Mouse (Mus musculus) embryonic fibroblast, embryonic 13.5 days (primary cell): ENCODE measurements at regions not wholly inside any gene's neighbourhood (a gene's known extent, or its start where the extent isn't known, plus 50 kb on each side); places are given as distances from the start of the nearest gene placed in this dataset.

Source experiments
- H3K27ac ChIP-seq: 2 replicates; pipeline ENCODE4 v1.5.1; 2012; ENCODE audit warnings: low read length, control low read depth, inconsistent platforms; ENCODE audit not compliant: insufficient read depth
- H3K4me1 ChIP-seq: 2 replicates; pipeline ENCODE4 v1.6.1; 2011; ENCODE audit warnings: low read length; ENCODE audit not compliant: control insufficient read depth, insufficient read depth
- H3K4me3 ChIP-seq: 2 replicates; pipeline ENCODE4 v1.5.1; 2011; ENCODE audit warnings: mild to moderate bottlenecking, control low read depth, low read length; ENCODE audit not compliant: insufficient read depth
- CTCF ChIP-seq: IDR thresholded peaks from 2 replicates; pipeline ENCODE4 v1.5.1; 2011; ENCODE audit warnings: mild to moderate bottlenecking, control low read depth, low read length, moderate library complexity, borderline replicate concordance; ENCODE audit not compliant: insufficient read depth
- POLR2A ChIP-seq: IDR thresholded peaks from 2 replicates; pipeline ENCODE4 v1.6.1; 2011; ENCODE audit warnings: low read depth, mild to moderate bottlenecking, control low read depth, low read length, moderate library complexity

DNA sequence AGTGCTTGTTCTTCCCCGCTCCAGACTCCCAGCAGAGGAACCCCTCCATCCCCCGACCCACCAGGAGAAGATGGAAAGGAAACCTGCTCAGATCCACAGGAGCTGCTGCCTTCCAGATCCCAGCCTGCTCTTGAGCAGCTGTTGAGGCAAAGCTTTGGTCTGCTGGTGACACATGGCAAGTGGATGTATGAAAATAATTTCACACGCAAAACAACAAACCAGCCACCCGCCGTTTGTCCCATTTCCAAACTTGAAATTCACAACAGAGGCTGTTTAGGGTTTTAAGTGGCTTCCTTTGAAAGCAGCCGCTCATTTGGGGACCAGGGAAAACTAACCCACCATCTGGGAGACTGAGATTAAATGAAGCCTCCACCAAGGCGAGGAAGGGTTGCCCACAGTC is 220.8 kb upstream of the Zdhhc25 start:
- H3K27ac ChIP-seq = no peak overlapping the region
- no peak overlapping the region for H3K4me3 ChIP-seq
- no peaks in the 10 kb centered on the region for H3K4me1 ChIP-seq
- TF ChIP-seq CTCF (no peak), POLR2A (no peak)

DNA sequence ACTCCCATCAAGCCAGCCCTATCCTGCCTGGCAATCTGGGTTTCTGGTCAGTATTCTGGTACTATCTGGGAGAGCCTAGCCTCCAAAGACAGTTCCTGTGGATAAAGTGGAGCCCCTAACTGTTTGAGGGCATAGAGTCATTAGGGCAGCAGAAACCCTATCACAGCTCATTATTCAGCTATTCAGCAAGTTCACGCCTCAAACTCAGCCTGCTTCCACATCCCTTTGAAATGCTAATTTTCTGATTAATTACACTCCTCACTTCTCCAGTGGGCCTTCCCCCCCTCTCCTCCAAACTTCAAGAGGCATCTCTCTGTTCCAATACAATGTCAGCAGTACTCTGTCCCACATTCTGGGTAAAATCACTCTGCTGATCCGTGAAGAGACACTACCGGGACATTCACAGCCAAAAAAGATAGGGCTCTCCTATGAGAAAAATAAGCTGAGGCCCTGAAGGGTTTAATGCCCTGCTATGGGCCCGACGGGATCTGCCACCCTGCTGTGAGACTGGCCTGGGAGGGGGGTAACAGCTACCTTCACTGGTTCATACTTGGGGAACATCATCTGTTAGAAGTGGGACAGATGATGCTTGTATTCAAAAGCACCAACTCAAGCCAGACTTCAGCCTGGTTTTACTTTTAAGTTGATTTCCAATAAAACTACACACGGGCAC is 220.0 kb upstream of the Zdhhc25 start:
- H3K4me1 ChIP-seq = no peaks in the 10 kb centered on the region
- TF ChIP-seq POLR2A (no peak), CTCF (no peak)
- H3K4me3 ChIP-seq = no peak overlapping the region
- H3K27ac ChIP-seq = no peak overlapping the region

DNA sequence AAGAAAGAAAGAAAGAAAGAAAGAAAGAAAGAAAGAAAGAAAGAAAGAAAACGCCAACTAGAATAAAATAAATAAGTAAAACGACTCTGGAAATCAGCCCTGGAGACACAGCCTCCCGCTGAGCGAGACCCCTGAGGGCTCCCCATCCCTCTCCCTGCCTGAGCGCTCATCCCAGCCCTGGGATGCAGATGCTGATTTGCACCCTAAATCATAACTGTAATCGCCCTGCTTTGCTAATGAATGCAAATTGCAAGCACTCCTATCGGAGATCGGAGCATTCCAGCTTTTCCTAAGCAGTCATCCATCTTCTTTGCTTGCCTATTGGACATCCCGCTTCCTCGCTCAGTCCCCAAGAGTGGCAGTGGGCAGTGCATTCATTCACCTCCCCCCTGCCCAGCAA is 218.7 kb upstream of the Zdhhc25 start:
- H3K4me1 ChIP-seq = no peaks in the 10 kb centered on the region
- no peak overlapping the region for H3K4me3 ChIP-seq
- TF ChIP-seq POLR2A (no peak), CTCF (no peak)
- H3K27ac ChIP-seq = no peak overlapping the region

DNA sequence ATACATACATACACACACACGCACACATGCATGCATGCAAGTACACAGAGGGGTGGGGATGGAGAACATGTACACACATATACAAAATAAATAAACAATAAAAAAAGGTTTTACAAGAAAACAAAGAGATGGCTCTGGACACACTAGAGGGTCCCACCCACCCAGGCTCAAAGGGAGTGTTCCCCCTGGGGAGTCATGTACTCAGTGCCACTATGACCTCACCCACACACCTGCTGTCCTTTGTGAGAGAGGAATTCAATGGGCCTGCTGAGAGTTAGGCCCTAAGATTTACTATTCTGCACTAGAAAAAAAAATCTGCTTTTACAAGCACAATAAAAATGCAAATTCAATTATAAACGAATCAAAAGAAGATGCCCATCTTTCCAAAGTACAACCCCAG is 214.2 kb upstream of the Zdhhc25 start:
- Histone ChIP-seq H3K4me3 (no peak overlapping the region), H3K4me1 (no peaks in the 10 kb centered on the region), H3K27ac (no peak overlapping the region)
- TF ChIP-seq POLR2A (no peak), CTCF (no peak)

DNA sequence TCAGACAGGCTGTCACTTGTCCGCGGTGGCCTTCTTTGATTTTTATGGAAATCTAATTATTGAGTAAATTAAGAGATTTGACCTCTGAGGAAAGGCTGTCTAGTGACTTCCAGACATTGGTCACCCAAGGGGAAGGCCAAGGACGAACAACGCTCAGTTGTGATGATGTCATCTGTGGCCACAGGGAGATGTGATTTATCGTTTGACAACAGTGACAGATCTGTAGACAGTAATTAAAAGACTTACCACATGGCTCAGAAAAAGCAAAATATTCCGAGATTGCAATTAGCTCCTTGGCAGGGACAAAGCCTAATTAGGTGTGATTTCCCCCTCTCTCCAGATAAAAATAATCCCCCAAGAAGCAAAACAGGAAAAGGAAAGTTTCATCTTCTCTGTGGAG is 213.4 kb upstream of the Zdhhc25 start:
- no peak for TF ChIP-seq CTCF
- no peak for TF ChIP-seq POLR2A
- no peak overlapping the region for H3K4me3 ChIP-seq
- H3K27ac ChIP-seq = no peak overlapping the region
- no peaks in the 10 kb centered on the region for H3K4me1 ChIP-seq

DNA sequence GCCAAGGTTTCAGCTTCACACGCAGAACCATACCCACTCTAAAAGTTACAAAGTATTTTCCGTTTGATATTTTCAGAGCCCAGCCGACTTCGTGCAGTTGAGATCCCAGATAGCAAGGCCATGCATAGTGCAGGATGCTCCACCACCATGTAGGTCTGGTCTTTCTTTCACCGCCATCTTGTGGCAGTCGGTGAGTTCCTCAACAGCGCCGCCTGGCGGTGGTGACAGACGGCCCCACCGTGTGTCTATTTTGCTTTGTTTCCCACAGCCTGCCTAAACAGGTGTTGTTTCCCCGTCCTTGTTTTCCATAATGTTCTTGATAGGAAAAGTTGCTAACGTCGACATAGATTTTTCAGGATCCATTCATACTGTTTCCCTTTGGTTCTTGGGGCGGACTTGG is 208.3 kb upstream of the Zdhhc25 start:
- Histone ChIP-seq H3K4me3 (no peak overlapping the region), H3K4me1 (no peaks in the 10 kb centered on the region), H3K27ac (no peak overlapping the region)
- TF ChIP-seq CTCF (no peak), POLR2A (no peak)

DNA sequence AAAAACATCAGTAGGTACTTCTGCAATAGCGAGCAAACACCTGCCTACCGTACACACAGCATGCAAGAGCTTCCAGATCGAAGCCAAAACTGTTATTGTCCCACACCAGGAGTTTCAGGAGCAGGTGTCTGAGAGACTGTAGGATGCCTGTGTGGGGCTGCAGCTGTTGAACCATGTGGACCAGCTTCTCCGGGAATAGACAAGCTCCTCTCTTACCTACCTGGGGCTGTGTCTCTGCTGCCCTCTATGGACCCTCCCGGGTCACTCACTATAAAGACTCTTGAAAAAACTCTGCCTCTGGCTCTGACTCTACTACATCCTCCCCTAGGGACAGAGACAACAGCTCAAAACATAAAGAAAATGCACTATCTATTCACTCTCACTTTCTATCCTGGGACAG is 201.0 kb upstream of the Zdhhc25 start:
- TF ChIP-seq CTCF (no peak), POLR2A (no peak)
- H3K4me3 ChIP-seq = no peak overlapping the region

DNA sequence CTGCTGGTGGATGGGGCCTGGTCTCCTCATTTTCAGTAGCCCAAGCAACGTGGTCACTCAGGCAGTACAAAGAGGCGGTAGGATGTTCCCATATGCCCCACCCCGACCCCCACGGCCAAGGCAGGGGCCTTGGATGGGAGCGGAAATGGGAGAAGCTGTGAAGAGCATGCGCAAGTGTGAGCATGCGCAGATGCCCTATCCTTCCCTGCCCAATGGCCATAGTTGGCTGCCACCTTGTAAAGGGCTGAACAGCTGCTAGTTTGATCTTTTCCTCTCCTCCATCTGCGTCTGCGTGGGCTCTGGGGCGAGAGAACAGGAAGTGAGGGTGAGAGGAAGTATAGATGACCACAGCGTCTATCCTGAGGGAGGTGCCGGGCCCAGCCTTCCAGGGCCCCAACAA is 200.1 kb upstream of the Zdhhc25 start:
- no peak overlapping the region for H3K4me3 ChIP-seq
- no peak overlapping the region for H3K27ac ChIP-seq
- H3K4me1 ChIP-seq = no peaks in the 10 kb centered on the region
- no peak for TF ChIP-seq CTCF

More for the DNA sequence above, 201.0 kb upstream of the Zdhhc25 start:
- Histone ChIP-seq H3K27ac (no peak overlapping the region), H3K4me1 (no peaks in the 10 kb centered on the region)

DNA sequence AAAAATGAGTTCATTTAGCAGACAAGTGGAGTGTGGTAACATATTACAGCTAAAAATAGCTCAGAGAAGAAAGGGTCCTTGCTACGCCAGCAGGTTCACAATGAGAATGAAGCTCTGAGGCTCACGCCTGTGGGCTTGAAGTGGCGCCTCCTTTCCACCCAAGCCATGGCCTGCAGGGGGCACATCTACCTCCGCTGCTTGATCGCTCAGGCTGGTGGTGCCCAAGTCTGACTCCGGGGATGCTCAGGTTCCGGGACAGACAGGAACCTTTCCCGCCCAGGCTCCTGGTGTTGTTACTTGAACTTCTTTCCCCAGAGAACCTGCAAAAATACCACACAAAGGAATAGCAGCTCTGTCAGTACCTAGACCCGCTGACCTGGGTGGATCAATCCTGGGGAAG is 199.3 kb upstream of the Zdhhc25 start:
- Histone ChIP-seq H3K4me1 (no peaks in the 10 kb centered on the region), H3K4me3 (no peak overlapping the region), H3K27ac (no peak overlapping the region)
- TF ChIP-seq POLR2A = no peak
- TF ChIP-seq CTCF = no peak

DNA sequence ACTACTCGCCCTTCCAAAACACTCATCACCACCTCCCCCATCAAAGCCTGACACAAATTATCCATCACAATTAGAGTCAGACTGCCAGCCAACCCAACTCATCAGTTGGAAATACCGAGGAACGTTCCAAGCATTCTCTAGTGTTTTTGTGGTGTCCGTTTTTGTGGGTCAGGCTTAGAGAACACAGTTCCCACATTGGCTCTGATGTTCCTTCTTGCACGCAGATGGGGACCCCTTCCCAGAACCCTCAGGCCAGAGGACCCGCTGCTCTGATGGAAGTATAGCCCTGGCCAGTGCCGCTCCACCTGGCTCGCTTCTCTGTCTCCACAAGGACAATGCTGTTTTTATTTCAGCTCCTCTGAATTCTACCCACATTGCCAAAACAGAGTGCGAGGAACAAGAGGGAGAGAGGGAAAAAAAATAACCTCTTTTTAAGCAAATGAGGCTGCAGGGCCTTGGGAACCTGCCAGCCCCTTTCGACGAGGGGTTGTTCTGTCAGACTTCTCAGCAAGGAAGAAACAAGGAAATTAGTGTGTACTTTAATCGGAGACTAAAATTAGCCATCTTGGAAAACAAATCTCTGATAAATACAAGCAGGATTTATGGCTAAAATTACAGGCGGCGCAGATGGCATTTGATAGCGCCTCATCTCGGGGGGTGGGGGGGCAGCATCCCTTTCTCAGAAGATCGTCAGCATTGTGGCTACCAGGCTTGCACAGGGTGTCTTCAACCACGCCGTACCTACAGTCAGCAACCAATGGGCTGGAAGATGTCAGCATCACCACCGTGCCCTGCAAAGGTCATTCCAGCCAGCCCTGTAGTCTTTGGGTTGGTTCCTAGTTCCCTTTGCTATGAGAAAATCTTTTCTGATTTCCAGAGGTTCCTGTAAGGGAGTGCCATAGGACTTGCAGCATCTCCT is 191.4 kb upstream of the Zdhhc25 start:
- no peak overlapping the region for H3K4me3 ChIP-seq
- H3K4me1 ChIP-seq = no peaks in the 10 kb centered on the region
- no peak overlapping the region for H3K27ac ChIP-seq
- no peak for TF ChIP-seq POLR2A

DNA sequence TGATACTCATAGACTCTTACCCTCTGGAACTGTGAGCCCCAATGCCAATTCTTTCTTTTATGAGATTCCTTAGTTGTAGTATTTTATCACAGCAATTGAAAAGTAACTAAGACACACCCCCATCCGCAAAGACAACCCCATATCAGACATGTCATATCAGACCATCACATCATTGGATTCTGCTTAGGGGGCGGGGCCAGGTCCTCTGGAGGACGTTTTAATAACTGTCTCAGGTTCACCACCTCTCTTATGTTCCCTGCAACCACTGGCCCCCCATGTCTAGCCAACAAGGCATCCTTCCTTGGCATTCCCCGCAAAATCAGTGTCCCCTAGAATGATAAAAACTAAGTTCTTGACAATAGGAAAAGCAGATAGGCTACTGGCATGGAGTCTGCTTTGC is 185.9 kb upstream of the Zdhhc25 start:
- Histone ChIP-seq H3K4me1 (no peaks in the 10 kb centered on the region), H3K27ac (no peak overlapping the region), H3K4me3 (no peak overlapping the region)
- TF ChIP-seq POLR2A (no peak), CTCF (no peak)
